Mouse (Mus musculus): ENCODE results near the gene Rab20. TPM values are rescaled to one million over a fixed set of nuclear protein-coding genes. Genes with fewer than 3 reads are reported as not detected.
A peak's percentile ranks its signal among the peaks of the same experiment; 100 is the strongest.
"Not testable (repeated sequence)": the region's sequence is repeated elsewhere in the genome, so short reads cannot be mapped to it uniquely, and the experiment has no call there.

The Rab20 gene
- polyA plus RNA-seq, 2 experiments from 2014 or later: 7.8 to 8.7 TPM

GRCm38 (mm10) chr8:11479591-11479990 is 1.1 kb upstream of the Rab20 start:
- no peak for ATAC-seq

DNA sequence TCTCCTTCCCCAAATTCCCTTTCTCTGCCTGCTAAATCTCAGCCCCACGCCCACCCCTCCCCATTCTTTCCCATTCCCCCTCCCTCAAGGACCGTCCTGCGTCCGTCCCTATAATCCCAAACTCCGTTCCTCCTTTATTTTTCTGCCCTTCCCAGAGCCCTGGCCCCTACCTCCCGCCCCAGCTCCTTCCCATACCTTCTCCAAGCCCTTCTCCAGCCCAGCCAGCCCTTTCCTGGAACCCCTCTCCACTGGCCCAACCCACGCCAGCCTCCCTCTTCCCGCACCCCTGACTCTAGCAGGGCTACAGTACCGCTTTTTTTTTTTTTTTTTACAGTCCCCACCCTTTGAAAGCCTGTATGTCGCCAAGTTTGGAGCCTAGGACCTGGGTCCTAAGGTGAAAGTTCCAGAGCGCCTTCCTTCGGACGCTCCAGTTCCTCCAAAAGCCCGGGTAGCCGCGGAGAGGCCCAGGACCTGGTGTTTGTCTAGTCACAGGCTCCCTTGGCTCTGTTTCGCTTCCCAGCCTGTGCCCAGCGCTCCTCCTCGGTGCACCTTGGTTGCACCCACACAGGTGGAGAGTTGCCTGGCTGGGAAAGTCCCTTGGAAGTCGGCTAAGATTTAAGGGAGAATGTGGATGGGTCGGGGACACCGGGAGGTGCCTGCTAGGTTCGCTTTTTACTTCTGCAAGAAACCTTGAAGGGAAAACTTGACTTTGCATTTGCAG is 457 bp upstream of the Rab20 start:
- ATAC-seq: no peak

GRCm38 (mm10) chr8:11477178-11477553 is 1.3 kb downstream of the Rab20 start:
- no peak for ATAC-seq

DNA sequence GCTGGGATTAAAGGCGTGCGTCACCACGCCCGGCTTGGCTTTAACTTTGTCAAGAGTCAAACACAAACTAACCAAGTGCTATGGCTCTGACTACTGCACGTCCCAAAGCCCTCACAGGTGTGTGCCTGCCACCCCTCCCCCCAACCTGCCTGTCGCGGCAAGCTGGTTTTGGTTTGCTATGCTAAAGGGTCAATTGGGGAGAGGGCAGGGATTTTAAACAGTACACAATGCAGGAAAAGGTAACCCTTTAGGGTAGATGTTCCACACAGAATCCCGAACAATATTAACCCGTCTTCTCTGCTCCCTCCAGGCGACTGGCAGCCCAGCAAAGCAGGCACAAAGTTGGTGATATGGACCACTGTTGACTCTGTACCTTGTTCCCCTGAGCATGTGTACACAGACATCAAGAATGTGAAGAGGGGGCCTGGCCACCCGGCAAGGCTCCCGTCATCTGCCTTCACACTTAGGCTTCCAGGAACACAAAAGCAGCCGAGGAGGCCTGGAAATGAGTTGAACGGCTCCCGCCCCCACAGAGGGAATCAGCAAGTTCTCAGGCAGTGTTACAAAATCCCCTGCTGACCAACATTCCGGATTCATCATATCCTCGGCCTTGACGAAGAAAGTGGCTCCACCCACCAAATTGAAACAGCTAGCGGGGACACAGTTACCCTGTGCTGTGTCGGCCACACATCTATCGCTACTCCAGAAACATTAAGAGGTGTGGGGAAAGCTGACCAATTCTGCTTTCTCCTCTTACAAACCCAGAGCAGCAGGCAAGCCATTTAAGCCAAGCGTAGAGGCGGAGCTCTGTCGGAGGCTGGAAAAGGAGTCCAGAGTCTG is 2.0 kb downstream of the Rab20 start:
- peak; percentile 15 for ATAC-seq

GRCm38 (mm10) chr8:11475876-11476275 is 2.6 kb downstream of the Rab20 start:
- ATAC-seq: no peak

DNA sequence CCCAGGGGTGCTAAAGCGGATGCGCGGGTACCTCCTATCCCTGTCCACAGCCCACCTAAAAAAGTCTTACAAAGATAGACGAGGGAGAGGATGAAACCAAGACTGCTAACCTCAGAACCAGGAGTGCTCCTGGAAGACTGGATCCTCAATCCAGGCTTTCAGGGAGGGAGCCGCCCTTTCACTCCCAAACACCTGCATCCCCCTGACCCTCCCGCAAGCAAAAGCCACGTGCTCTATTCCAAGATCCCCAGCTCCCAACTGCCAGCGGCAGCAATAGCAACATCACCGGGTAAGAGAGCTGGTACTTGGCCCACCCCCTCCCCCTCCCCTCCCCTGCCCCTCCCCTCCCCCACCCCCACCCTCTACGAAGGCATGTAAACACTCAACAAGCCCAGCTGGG is 3.1 kb downstream of the Rab20 start:
- no peak for ATAC-seq

GRCm38 (mm10) chr8:11473072-11473471 is 5.4 kb downstream of the Rab20 start:
- ATAC-seq: no peak

DNA sequence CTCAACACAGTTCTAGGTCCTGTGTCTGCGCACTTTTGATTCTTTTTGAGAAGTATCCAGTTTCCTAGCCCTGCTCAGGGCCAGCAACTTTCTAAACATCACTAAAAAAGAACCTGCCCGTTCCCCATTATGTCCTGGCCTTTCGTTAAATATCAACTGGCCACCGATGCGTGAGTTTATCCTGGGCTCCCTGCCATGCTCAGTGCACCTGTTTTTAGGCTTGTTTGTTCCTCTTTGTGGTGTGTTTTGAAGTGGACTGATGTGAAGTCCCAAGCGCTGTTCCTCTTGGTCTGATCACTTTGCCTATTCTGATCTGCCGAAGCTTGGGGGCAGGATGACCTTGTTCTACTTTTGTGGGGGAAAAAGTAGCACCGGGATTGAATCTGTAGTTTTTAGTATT is 7.2 kb downstream of the Rab20 start:
- ATAC-seq: no peak

- ATAC-seq: no peak
Observed at GRCm38 (mm10) chr8:11470694-11471093, 7.8 kb downstream of the Rab20 start.

GRCm38 (mm10) chr8:11469095-11469494 is 9.4 kb downstream of the Rab20 start:
- ATAC-seq: no peak

DNA sequence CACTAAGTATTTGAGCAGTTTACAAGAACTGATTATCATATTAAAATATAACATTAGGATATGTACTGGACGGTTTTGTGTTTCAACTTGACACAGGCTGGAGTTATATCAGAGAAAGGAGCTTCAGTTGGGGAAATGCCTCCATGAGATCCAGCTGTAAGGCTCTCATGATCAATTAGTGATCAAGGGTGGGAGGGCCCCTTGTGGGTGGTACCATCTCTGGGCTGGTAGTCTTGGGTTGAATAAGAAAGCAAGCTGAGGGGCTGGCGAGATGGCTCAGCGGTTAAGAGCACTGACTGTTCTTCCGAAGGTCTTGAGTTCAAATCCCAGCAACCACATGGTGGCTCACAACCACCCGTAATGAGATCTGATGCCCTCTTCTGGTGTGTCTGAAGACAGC is 12.0 kb downstream of the Rab20 start:
- ATAC-seq: not testable (repeated sequence)

DNA sequence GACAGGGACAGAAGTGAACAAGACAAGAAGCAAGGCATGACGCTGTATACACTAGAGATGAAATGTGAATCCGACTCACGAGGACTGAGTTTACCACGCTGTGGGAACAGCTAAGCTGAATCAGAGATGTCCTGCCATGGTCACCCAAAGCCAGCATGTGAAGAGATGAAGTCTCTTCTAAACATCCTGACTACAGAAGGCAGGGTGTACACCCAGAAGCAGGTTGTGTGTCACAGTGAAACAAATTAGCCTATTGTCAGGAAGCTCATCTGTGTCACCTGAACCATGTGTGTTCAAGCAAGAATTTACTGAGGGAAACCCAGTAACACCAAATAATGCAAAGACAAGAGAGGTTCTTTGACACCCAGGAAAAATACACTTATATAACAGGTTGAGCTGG is 12.9 kb downstream of the Rab20 start:
- ATAC-seq: no peak

- ATAC-seq: no peak
Observed at GRCm38 (mm10) chr8:11464707-11464964, 13.9 kb downstream of the Rab20 start.

- ATAC-seq: peak; percentile 81
Observed at GRCm38 (mm10) chr8:11463889-11464706, 14.4 kb downstream of the Rab20 start.

- ATAC-seq: no peak
Observed at GRCm38 (mm10) chr8:11463541-11463888, 15.0 kb downstream of the Rab20 start.

DNA sequence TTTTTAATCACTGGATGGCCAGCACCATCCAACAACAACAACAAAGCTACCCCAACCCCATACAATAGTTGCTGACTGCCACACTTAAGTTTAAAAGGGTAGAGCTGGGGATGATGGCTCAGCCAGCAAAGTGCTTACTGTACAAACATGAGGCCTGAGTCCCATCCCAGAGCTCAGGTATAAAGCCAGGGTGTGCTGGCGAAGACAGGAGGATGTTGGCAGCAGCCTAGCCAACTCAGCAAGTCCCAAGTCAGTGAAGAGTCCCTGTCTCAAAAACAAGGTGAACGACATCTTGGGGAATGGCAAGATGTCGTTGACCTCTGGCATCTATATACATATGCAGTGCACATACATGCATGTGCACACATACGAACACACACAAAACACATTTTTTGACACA is 15.9 kb downstream of the Rab20 start:
- no peak for ATAC-seq

DNA sequence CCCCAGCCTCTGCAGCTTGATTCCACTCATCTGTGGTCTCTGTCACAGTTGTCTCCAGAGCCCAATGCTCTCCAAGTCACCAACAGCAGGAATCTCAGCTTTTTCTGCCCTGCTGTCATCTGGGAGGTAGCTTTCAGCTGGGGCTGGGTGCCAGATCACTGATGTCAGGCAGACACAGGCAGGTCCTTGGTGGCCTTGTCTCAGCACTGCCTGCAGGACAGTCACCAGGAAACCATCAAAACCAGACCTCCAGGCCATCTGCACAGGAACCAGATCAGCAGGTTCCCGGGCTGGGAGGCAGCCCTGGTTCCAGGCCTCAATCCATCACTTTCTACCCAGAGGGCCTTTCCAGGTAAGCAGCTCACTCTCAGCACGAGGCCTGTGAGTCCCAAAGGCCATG is 16.7 kb downstream of the Rab20 start:
- no peak for ATAC-seq

DNA sequence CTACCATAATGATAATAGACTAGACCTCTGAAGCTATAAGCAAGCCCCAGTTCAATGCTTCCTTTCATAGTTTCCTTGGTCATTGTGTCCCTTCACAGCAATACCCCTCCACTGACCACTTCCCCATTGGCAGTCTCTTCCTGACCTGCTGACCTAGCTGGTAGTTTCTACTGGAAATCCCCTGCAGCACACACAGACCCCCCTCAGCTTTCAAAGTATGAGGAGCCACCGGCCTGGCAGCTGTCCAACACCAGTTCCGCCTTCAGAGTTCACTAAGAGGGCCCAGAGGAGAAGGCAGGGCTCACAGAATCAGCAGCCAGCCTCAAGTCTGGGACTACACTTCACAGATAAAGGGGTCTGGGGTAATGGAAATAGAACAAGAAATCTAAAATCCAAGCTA is 17.6 kb downstream of the Rab20 start:
- no peak for ATAC-seq

- no peak for ATAC-seq
Observed at GRCm38 (mm10) chr8:11459016-11459415, 19.5 kb downstream of the Rab20 start.

DNA sequence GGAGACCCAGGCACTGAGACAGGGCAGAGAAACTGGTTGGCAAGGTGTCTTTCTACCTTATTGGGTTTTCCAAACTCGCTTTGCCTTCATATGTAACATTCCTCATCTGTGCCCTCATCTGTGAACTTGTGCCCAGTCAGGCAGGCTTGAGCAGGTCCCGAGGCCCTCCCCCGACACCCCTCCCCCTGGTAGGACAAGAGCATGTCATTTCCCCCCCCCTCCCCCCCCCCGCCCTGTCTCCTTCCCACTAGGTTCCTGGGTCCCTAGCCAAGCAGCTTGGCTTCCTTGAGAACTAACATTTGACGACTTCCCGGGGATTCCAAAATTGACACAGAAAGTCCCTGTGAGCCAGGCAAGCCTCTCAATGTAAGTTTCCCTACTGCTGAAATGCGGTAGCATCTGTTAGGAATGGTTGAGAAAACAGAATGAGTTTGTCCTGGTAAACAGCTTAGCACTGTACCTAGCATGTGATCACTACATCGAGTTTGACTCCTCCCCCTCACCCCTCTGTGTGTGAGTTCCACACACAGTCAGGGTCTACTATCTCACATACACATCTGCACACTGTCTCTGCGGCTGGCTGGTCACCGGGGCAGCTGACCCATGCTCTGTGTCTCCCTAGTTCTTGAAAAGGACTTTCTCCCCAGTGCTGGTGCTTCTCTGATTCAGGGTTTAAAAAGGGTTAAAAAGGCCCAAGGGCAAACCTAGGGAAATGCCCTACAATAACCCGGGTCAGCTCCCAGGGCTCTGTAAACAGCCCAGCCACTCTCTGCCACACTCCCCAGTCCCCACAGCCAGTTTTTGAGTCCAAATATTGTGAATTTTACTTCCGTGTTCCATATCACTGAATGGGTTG is 20.3 kb downstream of the Rab20 start:
- ATAC-seq: no peak

GRCm38 (mm10) chr8:11457278-11457677 is 21.2 kb downstream of the Rab20 start:
- no peak for ATAC-seq

DNA sequence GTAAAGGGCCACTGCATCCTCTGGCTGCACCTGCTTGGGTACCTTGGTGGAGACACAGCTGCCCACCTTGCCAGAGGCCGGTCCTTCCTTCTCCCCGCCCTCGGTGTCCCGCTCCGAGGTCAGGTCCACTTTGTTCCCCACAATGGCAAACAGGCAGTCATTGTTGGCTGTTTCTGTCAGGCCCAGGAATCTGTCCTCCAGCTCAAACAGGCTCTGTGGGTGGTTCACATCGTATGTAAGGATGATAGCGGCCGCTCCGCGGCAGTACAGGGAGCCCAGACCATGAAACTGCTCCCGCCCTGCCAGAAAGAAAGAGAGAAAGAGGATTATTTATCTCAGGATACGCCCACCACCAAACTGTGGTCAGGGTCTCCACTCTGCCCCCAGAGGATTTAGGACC is 24.3 kb downstream of the Rab20 start:
- no peak for ATAC-seq

GRCm38 (mm10) chr8:11452974-11453373 is 25.5 kb downstream of the Rab20 start:
- ATAC-seq: no peak

All from activated CD4-positive, CD25-positive, alpha-beta regulatory T cell, adult 4 months (primary cell).